Mouse (Mus musculus) limb, embryonic 12.5 days (tissue): ENCODE measurements around the gene Exosc2. TPM values are rescaled to one million over a fixed set of nuclear protein-coding genes. Genes with fewer than 3 reads are reported as not detected.

Experiments used
- ATAC-seq: fragments of 200-750 bp; cut with Nextera tagmentation; 2 replicates; pipeline ENCODE4 v1.8.0; 2017; ENCODE audit warnings: low read depth, moderate TSS enrichment; ENCODE audit not compliant: insufficient number of reproducible peaks, insufficient read depth, low FRiP score, low TSS enrichment
- H3K27ac ChIP-seq: fragments of 300-500 bp; sonication (generic); 2 replicates; pipeline ENCODE4 v1.5.1; 2016; ENCODE audit warnings: mild to moderate bottlenecking, moderate library complexity
- H3K27me3 ChIP-seq: fragments of 300-500 bp; sonication (generic); 2 replicates; pipeline ENCODE4 v1.6.1; 2016; ENCODE audit warnings: mild to moderate bottlenecking, moderate library complexity
- H3K36me3 ChIP-seq: fragments of 300-500 bp; sonication (generic); 2 replicates; pipeline ENCODE4 v1.6.1; 2016; ENCODE audit warnings: mild to moderate bottlenecking, moderate library complexity
- H3K4me1 ChIP-seq: fragments of 300-500 bp; sonication (generic); replicated peaks from 2 replicates; pipeline ENCODE4 v1.6.1; 2016
- H3K4me2 ChIP-seq: fragments of 300-500 bp; sonication (generic); 2 replicates; pipeline ENCODE4 v1.6.1; 2016; ENCODE audit warnings: mild to moderate bottlenecking, moderate library complexity
- H3K4me3 ChIP-seq: fragments of 300-500 bp; sonication (generic); replicated peaks from 2 replicates; pipeline ENCODE4 v1.5.1; 2016; ENCODE audit warnings: mild to moderate bottlenecking
- H3K9ac ChIP-seq: fragments of 300-500 bp; sonication (generic); replicated peaks from 2 replicates; pipeline ENCODE4 v1.6.1; 2016; ENCODE audit warnings: mild to moderate bottlenecking, moderate library complexity
- H3K9me3 ChIP-seq: fragments of 300-500 bp; sonication (generic); 2 replicates; pipeline ENCODE4 v1.6.1; 2016; ENCODE audit warnings: mild to moderate bottlenecking, moderate library complexity
- WGBS: fragments of 180-500 bp; shearing (Covaris S2); methylation state at CpG from one replicate; pipeline ENCODE4 v1.1.7; 2016; 5-methylcytosine and 5-hydroxymethylcytosine counted together
- polyA plus RNA-seq: library from polyadenylated mRNA; unstranded; fragments of >200 nt; fragmentation: Nextera tagmentation; extraction: Ambion mirVana; gene quantifications from 2 replicates; pipeline ENCODE4 v1.2.1, GENCODE M21; 2016

Gene Exosc2
- polyA plus RNA-seq, 1 experiment from 2014 or later: 94.9 TPM

DNA sequence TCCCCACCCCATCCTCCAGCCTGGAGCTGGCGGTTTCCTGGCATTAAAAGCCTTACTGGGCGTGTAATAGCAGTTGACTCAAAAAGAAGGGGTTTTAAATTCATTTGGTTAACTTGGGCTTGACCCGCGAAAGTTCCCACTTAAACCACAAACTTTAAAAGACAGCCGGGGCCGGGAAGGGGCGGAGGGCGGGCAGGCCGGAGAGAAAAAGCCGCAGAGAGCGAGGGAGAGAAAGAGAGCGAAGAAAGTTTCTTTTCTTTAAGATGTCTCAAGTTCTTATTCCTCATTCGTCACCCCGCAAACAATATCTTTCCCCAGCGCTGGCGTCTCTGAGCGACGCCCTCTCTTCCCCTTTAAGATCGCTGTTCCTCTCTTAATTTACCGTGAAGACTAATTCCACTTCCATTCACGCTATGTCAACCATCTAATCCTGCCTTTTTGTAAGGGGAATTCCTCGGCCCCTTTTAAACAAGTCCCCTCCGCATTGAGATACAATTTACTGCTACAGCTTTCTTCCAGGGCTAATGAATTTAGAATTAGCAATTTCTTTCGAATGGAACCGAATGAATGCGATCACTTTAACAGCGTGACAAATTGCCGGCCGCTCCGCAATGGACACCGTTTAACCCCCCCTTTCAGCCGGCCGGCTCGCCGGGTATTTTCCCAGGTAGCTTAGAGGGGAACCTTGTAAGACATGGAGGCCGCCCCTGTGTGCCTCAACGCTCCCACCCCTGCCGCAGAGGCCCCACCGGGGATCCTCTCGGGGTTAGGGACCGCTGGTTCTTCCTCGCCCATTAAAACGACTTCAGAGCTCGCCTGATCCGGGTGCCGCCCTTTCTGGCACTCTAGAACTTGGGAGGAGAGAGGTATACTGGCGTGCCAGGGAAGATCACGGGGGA lies 29.7 kb upstream of the Exosc2 start:
- no peak for ATAC-seq
- peak overlapping the region; percentile 4 for H3K4me3 ChIP-seq
- WGBS: 1% methylated on average over 48 of the region's 48 CpGs
- peaks cover 31% of the 10 kb centered on the region for H3K4me1 ChIP-seq
- no peaks in the 10 kb centered on the region for H3K9me3 ChIP-seq
- no peak overlapping the region for H3K27ac ChIP-seq
- no peaks in the 10 kb centered on the region for H3K36me3 ChIP-seq
- 0 out of 2 replicates have a peak overlapping the region, but pooled peaks have one; percentile 20 for H3K4me2 ChIP-seq
- H3K27me3 ChIP-seq: peaks cover 100% of the 10 kb centered on the region
- H3K9ac ChIP-seq: 0 out of 2 replicates have a peak overlapping the region, but pooled peaks have one; percentile 8

DNA sequence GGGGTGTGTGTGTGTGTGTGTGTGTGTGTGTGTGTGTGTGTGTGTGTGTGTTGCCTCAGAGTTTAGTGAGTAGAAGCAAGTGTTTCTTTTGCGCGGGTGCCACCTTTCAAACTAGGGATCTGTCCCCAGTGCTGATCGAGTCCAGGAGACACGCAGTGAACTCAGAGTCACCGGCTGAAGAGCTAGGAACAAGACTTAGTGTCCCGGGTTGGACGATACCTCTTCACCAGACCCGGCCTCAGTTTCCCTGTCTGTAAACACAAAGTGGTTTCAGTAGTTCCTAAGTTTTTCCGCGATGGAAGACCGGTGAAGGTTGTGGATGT lies 29.0 kb upstream of the Exosc2 start:
- WGBS: under 1% methylated on average over 11 of the region's 11 CpGs
- Histone ChIP-seq H3K27ac (no peak overlapping the region), H3K4me3 (no peak overlapping the region), H3K9me3 (no peaks in the 10 kb centered on the region), H3K4me1 (peaks cover 25% of the 10 kb centered on the region), H3K4me2 (no peak overlapping the region), H3K36me3 (no peaks in the 10 kb centered on the region), H3K27me3 (peaks cover 100% of the 10 kb centered on the region), H3K9ac (no peak overlapping the region)
- no peak for ATAC-seq

- H3K9me3 ChIP-seq: no peaks in the 10 kb centered on the region
- no peaks in the 10 kb centered on the region for H3K36me3 ChIP-seq
- H3K27me3 ChIP-seq: peaks cover 100% of the 10 kb centered on the region
- H3K4me3 ChIP-seq: no peak overlapping the region
- H3K4me1 ChIP-seq: peaks cover 20% of the 10 kb centered on the region
- no peak overlapping the region for H3K27ac ChIP-seq
- H3K4me2 ChIP-seq: no peak overlapping the region
- no peak for ATAC-seq
- 3% methylated on average over 18 of the region's 18 CpGs for WGBS
- no peak overlapping the region for H3K9ac ChIP-seq
These were observed 28.6 kb upstream of the Exosc2 start for GRCm38 (mm10) chr2:31641929-31642328.

- Histone ChIP-seq H3K27ac (no peak overlapping the region), H3K9ac (peak overlapping the region; percentile 37; the same call in 1 of the 2 replicates), H3K4me2 (peak overlapping the region; percentile 97), H3K36me3 (no peaks in the 10 kb centered on the region), H3K4me1 (peaks cover 12% of the 10 kb centered on the region), H3K9me3 (peaks cover 5% of the 10 kb centered on the region), H3K27me3 (peaks cover 96% of the 10 kb centered on the region), H3K4me3 (peak overlapping the region; percentile 58)
- whole genome bisulfite sequencing: under 1% methylated on average over 100 of the region's 109 CpGs
- 0 out of 2 replicates have a peak, but pooled peaks have one; percentile 47 for ATAC-seq
These were observed 16.3 kb upstream of the Exosc2 start for GRCm38 (mm10) chr2:31653971-31654853.

GRCm38 (mm10) chr2:31654854-31655559 lies 15.5 kb upstream of the Exosc2 start:
- ATAC-seq: no peak
- H3K27ac ChIP-seq: no peak overlapping the region
- H3K36me3 ChIP-seq: no peaks in the 10 kb centered on the region
- H3K4me2 ChIP-seq: peak overlapping the region; percentile 97
- peaks cover 94% of the 10 kb centered on the region for H3K27me3 ChIP-seq
- H3K4me3 ChIP-seq: peak overlapping the region; percentile 58
- no peak overlapping the region for H3K9ac ChIP-seq
- peaks cover 12% of the 10 kb centered on the region for H3K4me1 ChIP-seq
- peaks cover 8% of the 10 kb centered on the region for H3K9me3 ChIP-seq
- WGBS: 4% methylated on average over 22 of the region's 22 CpGs

GRCm38 (mm10) chr2:31656374-31656773 lies 14.1 kb upstream of the Exosc2 start:
- 82% methylated on average over 7 of the region's 7 CpGs for WGBS
- Histone ChIP-seq H3K36me3 (no peaks in the 10 kb centered on the region), H3K27me3 (peaks cover 81% of the 10 kb centered on the region), H3K27ac (no peak overlapping the region), H3K4me3 (no peak overlapping the region), H3K9ac (no peak overlapping the region), H3K4me1 (peaks cover 12% of the 10 kb centered on the region), H3K4me2 (no peak overlapping the region), H3K9me3 (peaks cover 8% of the 10 kb centered on the region)
- ATAC-seq: no peak

DNA sequence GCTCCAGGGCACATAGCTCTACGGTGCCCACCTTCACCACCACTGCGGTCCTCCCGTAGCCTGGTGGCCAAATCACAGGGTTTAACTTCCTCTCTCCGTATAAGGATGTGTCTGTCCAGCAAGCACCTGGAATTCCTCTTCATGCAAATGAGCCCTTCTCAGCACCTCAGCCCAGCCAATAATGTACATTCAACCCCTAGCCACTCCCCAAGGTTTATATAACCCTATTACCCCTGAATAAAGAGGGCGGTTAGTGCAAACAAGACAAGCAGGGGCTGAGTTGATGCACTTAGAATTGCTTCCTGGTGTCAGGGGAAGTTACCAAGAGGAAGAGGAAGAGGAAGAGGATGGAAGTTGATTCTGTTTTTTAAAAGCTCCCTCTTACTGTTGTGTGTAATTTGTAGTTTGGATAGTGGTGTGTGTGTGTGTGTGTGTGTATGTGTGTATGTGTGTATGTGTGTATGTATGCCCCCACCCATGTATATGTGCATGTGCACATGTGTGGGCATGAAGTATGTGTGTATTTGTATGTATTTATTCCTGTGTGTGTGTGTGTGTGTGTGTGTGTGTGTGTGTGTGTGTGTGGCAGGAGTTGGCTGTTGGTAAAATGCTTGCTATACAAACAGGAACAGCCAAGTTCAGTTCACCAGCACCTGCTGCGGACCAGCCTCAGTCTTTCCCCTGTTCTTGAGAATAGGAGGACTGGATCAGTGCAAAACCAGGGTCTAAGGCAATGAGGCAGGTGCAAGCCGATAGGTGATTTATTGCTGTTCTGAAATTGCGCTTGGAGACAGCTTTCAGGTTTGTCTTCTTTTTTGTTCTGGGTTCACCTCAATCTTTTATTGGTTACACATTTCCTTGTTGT lies 7.3 kb upstream of the Exosc2 start:
- 58% methylated on average over 8 of the region's 8 CpGs for WGBS
- Histone ChIP-seq H3K9me3 (peaks cover 8% of the 10 kb centered on the region), H3K4me1 (no peaks in the 10 kb centered on the region), H3K4me3 (no peak overlapping the region), H3K36me3 (no peaks in the 10 kb centered on the region), H3K27ac (no peak overlapping the region), H3K4me2 (no peak overlapping the region), H3K27me3 (peaks cover 47% of the 10 kb centered on the region), H3K9ac (no peak overlapping the region)
- no peak for ATAC-seq

DNA sequence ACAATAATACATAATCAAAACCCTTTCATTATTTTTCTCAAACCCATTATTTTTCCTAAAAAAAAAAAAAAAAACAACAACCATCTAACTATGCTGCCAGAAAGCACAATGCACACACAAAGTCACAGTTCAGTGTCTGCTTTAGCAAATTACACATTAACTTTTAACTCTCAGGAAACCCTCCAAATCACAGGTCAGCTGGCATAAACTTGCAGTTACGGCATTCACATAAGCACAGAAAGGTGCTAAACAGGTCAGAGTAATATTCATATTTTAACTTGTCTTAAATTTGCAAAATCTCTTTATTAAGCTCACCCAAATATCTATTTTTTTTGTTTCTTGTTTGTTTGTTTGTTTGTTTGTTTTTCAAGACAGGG lies 6.7 kb upstream of the Exosc2 start:
- H3K9ac ChIP-seq: no peak overlapping the region
- WGBS: 82% methylated on average over 1 of the region's 1 CpGs
- H3K27me3 ChIP-seq: peaks cover 41% of the 10 kb centered on the region
- H3K36me3 ChIP-seq: no peaks in the 10 kb centered on the region
- H3K27ac ChIP-seq: no peak overlapping the region
- no peaks in the 10 kb centered on the region for H3K4me1 ChIP-seq
- H3K4me3 ChIP-seq: no peak overlapping the region
- H3K4me2 ChIP-seq: no peak overlapping the region
- H3K9me3 ChIP-seq: peaks cover 7% of the 10 kb centered on the region
- no peak for ATAC-seq

GRCm38 (mm10) chr2:31667332-31667731 lies 3.2 kb upstream of the Exosc2 start:
- Histone ChIP-seq H3K27me3 (peaks cover 27% of the 10 kb centered on the region), H3K4me1 (peaks cover 10% of the 10 kb centered on the region), H3K27ac (no peak overlapping the region), H3K4me2 (no peak overlapping the region), H3K9me3 (no peaks in the 10 kb centered on the region), H3K9ac (no peak overlapping the region), H3K4me3 (no peak overlapping the region), H3K36me3 (peaks cover 4% of the 10 kb centered on the region; the same call in 1 of the 2 replicates)
- no peak for ATAC-seq
- WGBS: 29% methylated on average over 4 of the region's 4 CpGs

DNA sequence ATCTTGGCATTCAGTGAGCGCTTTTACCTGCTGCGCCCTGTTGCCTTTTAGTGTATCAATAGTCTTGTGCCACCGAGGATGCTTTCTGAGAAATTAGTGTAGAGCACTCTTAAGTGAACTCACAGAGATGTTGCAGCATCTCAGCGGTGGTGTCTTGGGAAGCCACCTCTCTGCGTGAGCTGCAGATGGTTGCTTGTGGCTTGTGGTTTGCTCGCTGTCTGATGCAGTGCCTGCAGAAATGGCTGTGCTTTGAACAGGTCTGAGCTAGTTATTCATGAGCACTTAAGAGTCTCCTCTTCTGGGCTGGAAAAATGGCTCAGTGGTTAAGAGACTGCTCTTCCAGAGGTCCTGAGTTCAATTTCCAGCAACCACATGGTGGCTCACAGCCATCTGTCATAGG lies 8.1 kb downstream of the Exosc2 start:
- Histone ChIP-seq H3K4me2 (no peak overlapping the region), H3K9ac (no peak overlapping the region), H3K9me3 (no peaks in the 10 kb centered on the region), H3K4me1 (no peaks in the 10 kb centered on the region), H3K36me3 (peaks cover 80% of the 10 kb centered on the region), H3K4me3 (no peak overlapping the region), H3K27me3 (no peaks in the 10 kb centered on the region), H3K27ac (no peak overlapping the region)
- WGBS: 95% methylated on average over 6 of the region's 6 CpGs
- no peak for ATAC-seq
